Mouse (Mus musculus): ENCODE data around the gene Fuk. TPM values are rescaled to one million over a fixed set of nuclear protein-coding genes. Genes with fewer than 3 reads are reported as not detected.
"Not testable (repeated sequence)": the region's sequence is repeated elsewhere in the genome, so short reads cannot be mapped to it uniquely, and the experiment has no call there.

The Fuk gene
- polyA plus RNA-seq, 1 experiment from 2014 or later, result 4.8 TPM

GRCm38 (mm10) chr8:110870501-110870900 lies 31.8 kb downstream of the Fuk start:
- Histone ChIP-seq H3K27ac (no peak overlapping the region), H3K36me3 (peaks cover 83% of the 10 kb centered on the region), H3K9ac (no peak overlapping the region), H3K4me1 (replicated peaks) (no peaks in the 10 kb centered on the region), H3K4me2 (no peak overlapping the region), H3K9me3 (replicated peaks) (no peaks in the 10 kb centered on the region), H3K27me3 (no peaks in the 10 kb centered on the region), H3K4me3 (no peak overlapping the region)
- no peak for ATAC-seq (replicated peaks; ENCODE audit: insufficient number of reproducible peaks, insufficient read depth, low FRiP score, low read depth)
- 87% methylated on average over 2 of the region's 2 CpGs for WGBS

DNA sequence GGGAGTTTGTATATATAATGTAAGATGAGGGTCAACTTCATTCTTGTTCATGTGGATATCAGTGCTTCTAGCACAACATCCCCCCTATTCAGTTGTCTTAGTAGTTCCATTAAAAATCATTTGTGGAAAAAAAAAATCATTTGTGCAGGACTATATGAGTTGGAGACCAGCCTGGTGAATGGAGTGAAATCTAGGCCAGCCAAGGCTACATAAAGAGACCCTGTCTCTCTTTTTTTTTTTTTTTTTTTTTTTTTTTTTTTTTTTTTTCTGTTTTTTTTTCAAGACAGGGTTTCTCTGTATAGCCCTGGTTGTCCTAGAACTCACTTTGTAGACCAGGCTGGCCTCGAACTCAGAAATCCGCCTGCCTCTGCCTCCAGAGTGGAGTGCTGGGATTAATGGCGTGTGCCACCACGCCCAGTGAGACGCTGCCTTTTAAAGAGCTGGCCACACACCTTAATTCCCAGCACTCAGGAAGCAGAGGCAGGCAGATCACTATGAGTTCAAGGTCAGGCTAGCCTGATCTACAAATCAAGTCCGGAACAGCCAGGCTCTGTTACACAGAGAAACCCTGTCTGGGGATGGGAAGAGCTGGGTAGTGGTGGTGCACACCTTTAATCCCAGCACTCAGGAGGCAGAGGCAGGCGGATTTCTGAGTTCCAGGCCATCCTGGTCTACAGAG lies 40.8 kb downstream of the Fuk start:
- not testable (repeated sequence) for H3K4me1 ChIP-seq (replicated peaks); ATAC-seq (replicated peaks; ENCODE audit: insufficient number of reproducible peaks, insufficient read depth, low FRiP score, low read depth); H3K27ac ChIP-seq; H3K9ac ChIP-seq; H3K4me3 ChIP-seq; H3K4me2 ChIP-seq; H3K27me3 ChIP-seq; H3K9me3 ChIP-seq (replicated peaks)
- WGBS, result 87% methylated on average over 7 of the region's 7 CpGs
- peaks cover 87% of the 10 kb centered on the region for H3K36me3 ChIP-seq

- no peak overlapping the region for H3K9ac ChIP-seq
- H3K4me2 ChIP-seq, result no peak overlapping the region
- WGBS, result 77% methylated on average over 7 of the region's 7 CpGs
- H3K36me3 ChIP-seq, result peaks cover 87% of the 10 kb centered on the region
- H3K9me3 ChIP-seq (replicated peaks), result no peaks in the 10 kb centered on the region
- ATAC-seq (replicated peaks; ENCODE audit: insufficient number of reproducible peaks, insufficient read depth, low FRiP score, low read depth), result no peak
- H3K4me1 ChIP-seq (replicated peaks), result no peaks in the 10 kb centered on the region
- H3K27ac ChIP-seq, result no peak overlapping the region
- H3K27me3 ChIP-seq, result no peaks in the 10 kb centered on the region
- no peak overlapping the region for H3K4me3 ChIP-seq
Observed at GRCm38 (mm10) chr8:110859651-110860501, 42.4 kb downstream of the Fuk start.

DNA sequence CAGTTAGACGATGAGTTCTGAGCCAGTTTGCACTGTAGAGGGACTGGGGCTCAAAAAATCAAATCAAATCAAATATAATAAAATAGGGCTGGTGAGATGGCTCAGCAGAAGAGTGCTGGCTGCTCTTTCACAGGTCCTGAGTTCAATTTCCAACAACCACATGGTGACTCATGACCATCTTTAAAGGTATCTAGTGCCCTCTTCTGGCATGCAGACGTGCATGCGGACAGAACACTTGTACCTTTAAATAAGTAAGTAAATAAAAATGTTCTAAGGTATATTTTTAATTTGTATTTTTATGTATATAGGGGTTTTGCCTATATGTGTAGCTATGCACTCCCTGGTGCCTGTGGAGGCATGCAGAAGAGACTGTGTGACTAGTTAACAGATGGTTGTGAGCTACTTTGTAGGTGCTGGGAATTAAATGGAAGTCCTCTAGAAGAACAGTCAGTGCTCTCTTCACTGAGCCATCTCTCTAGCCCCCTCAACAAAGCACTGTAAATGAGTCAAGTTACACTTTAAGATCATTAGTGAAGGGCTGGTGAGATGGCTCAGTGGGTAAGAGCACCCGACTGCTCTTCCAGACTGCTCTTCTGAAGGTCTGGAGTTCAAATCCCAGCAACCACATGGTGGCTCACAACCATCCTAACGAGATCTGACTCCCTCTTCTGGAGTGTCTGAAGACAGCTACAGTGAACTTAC lies 45.4 kb downstream of the Fuk start:
- H3K4me3 ChIP-seq, result no peak overlapping the region
- no peaks in the 10 kb centered on the region for H3K27me3 ChIP-seq
- no peak for ATAC-seq (replicated peaks; ENCODE audit: insufficient number of reproducible peaks, insufficient read depth, low FRiP score, low read depth)
- H3K27ac ChIP-seq, result no peak overlapping the region
- 81% methylated on average over 5 of the region's 5 CpGs for WGBS
- H3K9ac ChIP-seq, result no peak overlapping the region
- no peaks in the 10 kb centered on the region for H3K4me1 ChIP-seq (replicated peaks)
- no peaks in the 10 kb centered on the region for H3K9me3 ChIP-seq (replicated peaks)
- no peak overlapping the region for H3K4me2 ChIP-seq
- H3K36me3 ChIP-seq, result peaks cover 89% of the 10 kb centered on the region

DNA sequence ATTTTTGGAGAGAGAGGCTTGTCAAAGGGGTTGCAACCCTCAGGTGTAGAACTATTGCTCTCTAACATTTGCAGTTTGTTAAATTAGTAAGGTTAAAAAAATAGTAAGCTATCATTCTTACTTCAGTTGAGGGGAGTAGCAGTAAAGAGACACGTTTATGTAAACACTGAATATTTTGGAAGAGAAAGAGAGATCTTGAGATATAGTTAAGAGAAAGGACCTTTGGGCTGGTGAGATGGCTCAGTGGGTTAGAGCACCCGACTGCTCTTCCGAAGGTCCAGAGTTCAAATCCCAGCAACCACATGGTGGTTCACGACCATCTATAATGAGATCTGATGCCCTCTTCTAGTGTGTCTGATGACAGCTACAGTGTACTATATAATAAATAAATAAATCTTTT lies 46.2 kb downstream of the Fuk start:
- ATAC-seq (replicated peaks; ENCODE audit: insufficient number of reproducible peaks, insufficient read depth, low FRiP score, low read depth); H3K9ac ChIP-seq; H3K4me3 ChIP-seq; H3K27me3 ChIP-seq; H3K4me2 ChIP-seq; H3K9me3 ChIP-seq (replicated peaks); H3K4me1 ChIP-seq (replicated peaks); H3K27ac ChIP-seq: not testable (repeated sequence)
- peaks cover 93% of the 10 kb centered on the region for H3K36me3 ChIP-seq
- 95% methylated on average over 4 of the region's 4 CpGs for WGBS

DNA sequence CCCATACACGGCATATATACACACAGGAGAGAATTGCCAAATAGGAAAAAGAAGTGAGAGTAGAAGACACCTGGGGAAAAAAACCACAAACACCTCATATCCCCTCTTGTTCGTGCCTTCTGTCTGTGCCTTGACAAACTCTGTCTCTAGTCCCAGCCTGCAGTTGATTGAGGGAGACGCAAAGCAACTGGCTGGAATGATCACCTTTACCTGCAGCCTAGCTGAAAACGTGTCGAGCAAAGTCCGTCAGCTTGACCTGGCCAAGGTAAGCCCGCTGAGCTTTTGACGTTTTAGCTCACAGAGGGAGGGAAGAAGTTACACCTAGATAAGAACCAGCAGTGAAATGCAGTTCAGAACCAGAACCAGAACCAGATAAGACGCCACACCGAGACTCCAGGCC lies 51.1 kb downstream of the Fuk start:
- no peaks in the 10 kb centered on the region for H3K9me3 ChIP-seq (replicated peaks)
- peaks cover 61% of the 10 kb centered on the region for H3K36me3 ChIP-seq
- peaks cover 12% of the 10 kb centered on the region for H3K4me1 ChIP-seq (replicated peaks)
- 91% methylated on average over 10 of the region's 10 CpGs for WGBS
- H3K4me2 ChIP-seq, result no peak overlapping the region
- no peak overlapping the region for H3K9ac ChIP-seq
- H3K27me3 ChIP-seq, result no peaks in the 10 kb centered on the region
- H3K27ac ChIP-seq, result no peak overlapping the region
- no peak for ATAC-seq (replicated peaks; ENCODE audit: insufficient number of reproducible peaks, insufficient read depth, low FRiP score, low read depth)
- H3K4me3 ChIP-seq, result no peak overlapping the region

- peak overlapping the region; percentile 90 for H3K27ac ChIP-seq
- H3K36me3 ChIP-seq, result peaks cover 39% of the 10 kb centered on the region
- peak overlapping the region; percentile 91 for H3K9ac ChIP-seq
- peak overlapping the region; percentile 96 for H3K4me3 ChIP-seq
- H3K27me3 ChIP-seq, result no peaks in the 10 kb centered on the region
- no peak for ATAC-seq (replicated peaks; ENCODE audit: insufficient number of reproducible peaks, insufficient read depth, low FRiP score, low read depth)
- peak overlapping the region; percentile 62 for H3K4me2 ChIP-seq
- H3K9me3 ChIP-seq (replicated peaks), result no peaks in the 10 kb centered on the region
- 36% methylated on average over 14 of the region's 14 CpGs for WGBS
- peaks cover 25% of the 10 kb centered on the region for H3K4me1 ChIP-seq (replicated peaks)
Observed at GRCm38 (mm10) chr8:110847645-110848495, 54.4 kb downstream of the Fuk start.

- Histone ChIP-seq H3K4me1 (replicated peaks) (peaks cover 25% of the 10 kb centered on the region), H3K27me3 (no peaks in the 10 kb centered on the region), H3K4me2 (peak overlapping the region; percentile 62), H3K27ac (peak overlapping the region; percentile 90), H3K9ac (peak overlapping the region; percentile 91), H3K36me3 (peaks cover 39% of the 10 kb centered on the region), H3K9me3 (replicated peaks) (no peaks in the 10 kb centered on the region), H3K4me3 (peak overlapping the region; percentile 96)
- WGBS, result under 1% methylated on average over 13 of the region's 13 CpGs
- ATAC-seq (replicated peaks; ENCODE audit: insufficient number of reproducible peaks, insufficient read depth, low FRiP score, low read depth), result no peak
Observed at GRCm38 (mm10) chr8:110847171-110847549, 55.1 kb downstream of the Fuk start.

GRCm38 (mm10) chr8:110846405-110847170 lies 55.7 kb downstream of the Fuk start, which contains the start of the genes Cog4 and Sf3b3:
Gene Cog4 (plus strand): TSS chr8:110846600.
Gene Sf3b3 (minus strand): TSS chr8:110846787.
- Histone ChIP-seq H3K27ac (peak within 1 kb of the TSS; percentile 90), H3K4me3 (peak within 1 kb of the TSS; percentile 96), H3K4me2 (peak within 1 kb of the TSS; percentile 74), H3K9me3 (replicated peaks) (no peaks in the 10 kb centered on the region), H3K36me3 (peaks cover 36% of the 10 kb centered on the region), H3K27me3 (no peaks in the 10 kb centered on the region), H3K4me1 (replicated peaks) (peaks cover 25% of the 10 kb centered on the region), H3K9ac (peak within 1 kb of the TSS; percentile 91)
- peak; percentile 87 for ATAC-seq (replicated peaks; ENCODE audit: insufficient number of reproducible peaks, insufficient read depth, low FRiP score, low read depth)
- WGBS, result under 1% methylated on average over 53 of the region's 53 CpGs

- H3K4me3 ChIP-seq, result peak overlapping the region; percentile 96
- H3K9ac ChIP-seq, result peak overlapping the region; percentile 91
- peaks cover 25% of the 10 kb centered on the region for H3K4me1 ChIP-seq (replicated peaks)
- H3K9me3 ChIP-seq (replicated peaks), result no peaks in the 10 kb centered on the region
- H3K4me2 ChIP-seq, result peak overlapping the region; percentile 74
- no peak for ATAC-seq (replicated peaks; ENCODE audit: insufficient number of reproducible peaks, insufficient read depth, low FRiP score, low read depth)
- no peaks in the 10 kb centered on the region for H3K27me3 ChIP-seq
- H3K36me3 ChIP-seq, result peaks cover 36% of the 10 kb centered on the region
- 5% methylated on average over 17 of the region's 17 CpGs for WGBS
- H3K27ac ChIP-seq, result peak overlapping the region; percentile 90
Observed at GRCm38 (mm10) chr8:110845821-110846404, 56.4 kb downstream of the Fuk start.
